In the genomic region with DNA sequence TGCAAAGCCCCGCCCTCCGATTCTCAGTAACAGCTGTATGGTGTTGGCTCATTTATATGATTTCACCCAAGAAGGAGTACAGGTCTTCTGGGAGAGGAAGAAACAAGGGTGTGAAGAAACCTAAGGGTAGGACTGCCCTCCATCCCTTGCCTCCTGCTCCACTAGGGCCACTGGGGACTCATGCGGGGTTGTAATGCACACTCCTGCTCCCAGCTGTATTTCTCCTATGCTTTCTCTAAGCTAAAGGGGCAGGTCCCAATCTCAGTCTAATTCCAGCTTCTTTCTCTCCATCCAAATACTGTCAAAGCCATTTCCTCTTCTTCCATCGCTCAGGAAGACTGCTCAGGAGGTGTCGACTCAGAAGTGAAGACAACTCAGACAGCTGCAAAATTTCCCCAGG, we compare ENCODE assay signal across 16 mouse cellular contexts.
"Had no signal": no experiment of that assay in that cellular context is flagged by ENCODE, and none has a peak within 500 bp of the region (broad histone marks: within the 10 kb centered on the region; RNA-seq: fewer than 3 reads in every experiment).

No protein-coding gene starts in this region.

- H3K4me2 ChIP-seq: liver, embryonic 11.5 days; liver, embryonic 15.5 days; midbrain, embryonic 11.5 days; midbrain, embryonic 15.5 days; neural tube, embryonic 12.5 days had no signal

- H3K36me3 ChIP-seq: limb, embryonic 10.5 days; liver, embryonic 15.5 days; midbrain, embryonic 15.5 days; neural tube, embryonic 12.5 days had no signal

- H3K27me3 ChIP-seq: liver, embryonic 15.5 days; megakaryocyte, embryonic 14.5 days; midbrain, embryonic 15.5 days; neural tube, embryonic 12.5 days had no signal

- H3K4me3 ChIP-seq: left cerebral cortex, adult 2 months; limb, embryonic 10.5 days; liver, embryonic 15.5 days; megakaryocyte, embryonic 14.5 days; midbrain, embryonic 15.5 days; neural tube, embryonic 12.5 days had no signal

- ATAC-seq: lung, postnatal 0 days; midbrain, embryonic 15.5 days had no signal

- H3K9ac ChIP-seq: liver, embryonic 15.5 days; midbrain, embryonic 15.5 days; neural tube, embryonic 12.5 days had no signal

- H3K4me1 ChIP-seq: limb, embryonic 10.5 days; liver, embryonic 15.5 days; megakaryocyte, embryonic 14.5 days; midbrain, embryonic 15.5 days; neural tube, embryonic 12.5 days had no signal

- H3K9me3 ChIP-seq: limb, embryonic 10.5 days; liver, embryonic 15.5 days; midbrain, embryonic 15.5 days; neural tube, embryonic 12.5 days had no signal

- DNase-seq: kidney, postnatal 14 days; lung, adult 2 months; right cerebral cortex, postnatal 4 days; spleen, adult 18-20 months; thymus, adult 18-20 months; thymus, postnatal 14 days had no signal

- H3K27ac ChIP-seq: left cerebral cortex, adult 2 months; limb, embryonic 10.5 days; liver, embryonic 15.5 days; macrophage; midbrain, embryonic 15.5 days; neural tube, embryonic 12.5 days had no signal
